Mouse (Mus musculus): Measurements from ENCODE around the gene Sec24d.

DNA sequence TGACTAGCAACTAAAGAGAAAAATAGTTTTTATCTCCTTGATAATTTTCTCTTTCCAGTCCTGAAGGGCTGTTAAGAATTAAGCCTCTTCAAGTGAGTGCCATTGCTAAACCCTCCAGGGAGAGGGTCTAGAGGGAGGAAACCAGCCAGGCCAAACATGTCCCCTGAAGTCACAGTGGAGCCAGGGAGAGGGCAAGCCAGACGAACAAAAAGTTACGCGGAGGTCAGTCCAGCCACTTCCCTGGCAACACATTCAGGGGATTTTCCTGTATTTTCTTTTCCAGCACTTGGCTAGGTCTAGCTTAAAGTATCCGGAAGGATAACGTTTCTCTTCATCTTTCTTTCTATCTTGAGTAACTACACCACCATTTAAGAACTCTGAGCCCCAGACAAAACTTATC lies 22.9 kb upstream of the Sec24d start:
- TF ChIP-seq POLR2A (IDR thresholded peaks at IDR 0.05; ENCODE audit: low read depth, low read length) (no peak), CTCF (IDR thresholded peaks at IDR 0.05; ENCODE audit: extremely low read depth, insufficient read depth, insufficient read length, insufficient replicate concordance) (no peak)
